Mouse (Mus musculus): ENCODE data around the gene Cers6.

The Cers6 gene

GRCm38 (mm10) chr2:69115921-69116320 lies 254.7 kb downstream of the Cers6 start:
- DNase-seq (ENCODE audit: low spot score), result no peak

- no peak for DNase-seq (ENCODE audit: low spot score)
Observed at GRCm38 (mm10) chr2:69116767-69117166, 255.5 kb downstream of the Cers6 start.

DNA sequence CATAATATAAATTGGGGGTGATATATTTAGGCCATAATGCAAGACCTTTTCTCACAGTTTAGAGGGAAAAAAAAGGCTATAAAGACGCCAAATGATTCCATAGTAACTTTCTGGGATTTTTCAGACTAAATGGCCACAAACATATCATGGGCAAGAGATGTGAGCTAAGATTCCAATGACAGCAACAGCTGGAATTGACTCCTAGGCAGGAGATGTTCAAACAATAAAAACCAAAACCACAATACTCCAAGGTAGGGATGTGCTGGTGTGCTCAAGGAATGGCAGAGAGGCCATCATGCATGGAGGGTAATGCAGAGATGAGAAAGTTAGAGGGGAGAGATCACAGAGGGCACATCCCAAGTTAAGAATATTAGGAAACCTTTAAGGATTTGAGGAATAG lies 257.8 kb downstream of the Cers6 start:
- no peak for DNase-seq (ENCODE audit: low spot score)

DNA sequence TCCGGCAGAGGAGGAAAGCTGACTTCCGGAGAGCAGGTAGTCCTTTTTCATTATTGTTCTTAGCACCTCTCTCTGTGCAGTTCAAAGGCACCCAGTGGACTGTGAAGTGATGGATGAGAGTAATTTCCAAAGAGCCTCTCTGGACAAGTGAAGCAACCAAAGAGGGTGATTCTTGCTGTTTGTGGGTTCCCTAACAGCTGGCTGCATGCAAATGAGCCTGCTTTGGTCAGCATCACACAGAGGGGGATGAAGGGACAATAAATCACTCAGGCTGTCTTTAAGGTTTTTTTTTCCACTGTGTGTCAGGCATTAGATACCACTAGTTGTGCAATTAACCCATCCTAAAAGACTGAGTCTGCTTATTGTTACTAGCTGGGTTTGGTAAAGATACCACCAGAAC lies 258.5 kb downstream of the Cers6 start:
- DNase-seq (ENCODE audit: low spot score), result no peak

DNA sequence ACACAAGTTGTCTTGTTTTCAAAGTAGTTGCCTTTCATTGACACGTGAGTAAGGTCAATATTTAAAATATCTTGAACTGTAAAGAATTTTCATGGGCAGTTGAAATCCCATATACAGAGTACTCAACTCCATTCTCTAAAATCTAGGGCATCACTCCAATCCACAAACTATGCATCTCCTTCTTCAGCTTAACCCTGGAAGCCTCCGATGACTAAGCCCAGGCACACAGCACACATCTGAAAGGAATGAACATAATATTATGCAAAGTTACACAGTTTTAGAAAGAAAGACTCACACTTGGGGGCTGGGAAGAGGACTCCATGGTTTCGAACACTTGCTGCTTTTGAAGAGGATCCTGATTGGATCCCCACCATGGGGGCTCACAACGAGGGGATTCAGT lies 260.4 kb downstream of the Cers6 start:
- DNase-seq (ENCODE audit: low spot score), result no peak

DNA sequence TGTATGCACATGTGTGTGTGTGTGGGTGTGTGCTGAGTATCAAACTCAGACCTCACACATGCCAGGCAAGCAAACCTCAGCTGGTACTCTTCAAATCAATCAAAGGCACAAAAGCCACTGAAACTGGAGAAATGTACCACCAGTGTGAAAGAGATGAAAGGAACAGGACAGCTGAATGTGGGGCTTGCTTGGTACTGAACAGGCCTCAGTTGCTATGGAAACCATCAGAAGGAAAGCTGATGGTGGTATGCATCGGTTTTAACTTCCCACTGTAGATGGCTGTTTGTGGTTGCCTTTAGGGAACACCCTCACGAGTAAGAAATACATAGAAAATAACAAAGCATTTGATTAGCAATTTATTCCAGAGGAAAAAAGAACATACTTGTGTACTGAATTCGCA lies 264.2 kb downstream of the Cers6 start:
- no peak for DNase-seq (ENCODE audit: low spot score)

DNA sequence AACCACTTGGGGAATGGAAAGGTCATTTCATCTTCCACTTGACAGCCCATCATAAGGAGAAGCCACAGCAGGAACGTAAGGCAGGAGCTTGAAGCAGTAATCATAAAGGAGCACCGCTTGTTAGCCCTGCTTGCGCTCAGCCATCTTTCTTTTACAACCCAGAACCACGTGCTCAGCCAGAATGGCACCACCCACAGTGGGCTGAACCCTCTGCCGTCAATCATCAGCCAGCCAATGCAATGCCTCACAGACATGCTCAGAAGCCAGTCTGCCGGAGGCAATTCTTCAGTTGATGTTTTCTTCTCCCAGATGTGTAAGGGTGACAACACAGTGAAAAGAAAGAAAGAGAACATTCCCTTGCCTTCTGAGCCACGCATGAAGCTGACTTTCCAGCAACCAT lies 267.1 kb downstream of the Cers6 start:
- DNase-seq (ENCODE audit: low spot score), result no peak

DNA sequence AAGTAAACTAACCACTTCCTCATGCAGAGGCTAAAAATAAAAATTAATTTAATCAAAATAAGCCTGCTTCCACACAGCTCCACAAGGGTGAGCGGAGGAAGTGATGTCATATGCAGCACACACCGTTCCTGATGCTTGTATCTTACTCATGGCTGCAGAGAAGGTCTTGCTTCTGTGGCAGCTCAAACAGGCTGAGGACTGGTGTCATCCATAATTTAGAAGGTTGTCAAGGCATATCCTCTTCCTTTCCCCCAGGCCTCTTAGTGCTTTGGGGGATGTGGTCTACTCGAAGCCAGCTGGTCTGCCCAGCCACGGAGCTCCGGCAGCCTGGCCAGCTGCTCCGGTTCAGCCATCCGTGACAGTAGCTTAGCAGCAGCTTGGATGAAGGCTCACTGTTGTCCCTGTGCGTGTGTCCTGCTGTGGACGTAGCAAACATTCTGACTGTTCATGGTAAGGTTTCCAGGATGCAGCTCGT lies 267.7 kb downstream of the Cers6 start:
- DNase-seq (ENCODE audit: low spot score), result no peak

DNA sequence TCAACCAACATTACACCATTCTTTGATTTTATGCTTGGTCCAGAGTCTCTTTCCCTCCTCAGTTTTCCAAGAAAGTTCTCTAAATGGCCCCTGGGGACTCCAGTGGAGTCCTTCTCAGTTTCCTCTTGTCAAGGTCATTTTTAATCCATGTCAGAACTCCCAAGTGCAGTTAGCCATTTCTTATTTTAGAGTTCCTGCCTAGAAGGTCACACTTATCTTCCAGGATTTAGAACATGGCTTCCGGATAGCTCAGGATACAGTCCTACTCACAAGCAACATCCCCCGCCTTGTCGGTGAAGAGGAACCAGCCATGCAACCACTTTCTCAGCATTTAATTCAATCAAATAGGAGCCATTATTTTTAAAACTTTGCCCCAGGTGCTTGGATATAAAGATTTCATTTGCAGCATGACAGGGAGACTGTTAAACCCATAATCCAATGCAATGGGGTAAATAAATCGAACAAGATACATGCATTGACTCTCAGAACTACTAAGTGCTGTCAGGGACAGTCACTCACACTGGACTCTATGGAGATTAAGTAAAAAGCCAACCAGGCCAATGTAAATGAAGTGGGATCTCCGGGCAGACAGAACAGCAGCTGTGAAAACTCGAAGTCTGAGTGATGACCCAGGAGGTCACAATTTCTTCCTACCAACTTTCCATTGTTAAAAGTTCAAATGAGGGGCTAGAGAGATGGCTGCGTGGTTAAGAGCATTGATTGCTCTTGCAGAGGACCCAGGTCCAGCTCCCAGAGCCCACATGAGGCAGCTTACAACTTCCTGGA lies 268.4 kb downstream of the Cers6 start:
- no peak for DNase-seq (ENCODE audit: low spot score)

GRCm38 (mm10) chr2:69132046-69132445 lies 270.8 kb downstream of the Cers6 start:
- no peak for DNase-seq (ENCODE audit: low spot score)

GRCm38 (mm10) chr2:69132488-69133040 lies 271.3 kb downstream of the Cers6 start:
- DNase-seq (ENCODE audit: low spot score), result no peak

- no peak for DNase-seq (ENCODE audit: low spot score)
Observed at GRCm38 (mm10) chr2:69134186-69134585, 272.9 kb downstream of the Cers6 start.

DNA sequence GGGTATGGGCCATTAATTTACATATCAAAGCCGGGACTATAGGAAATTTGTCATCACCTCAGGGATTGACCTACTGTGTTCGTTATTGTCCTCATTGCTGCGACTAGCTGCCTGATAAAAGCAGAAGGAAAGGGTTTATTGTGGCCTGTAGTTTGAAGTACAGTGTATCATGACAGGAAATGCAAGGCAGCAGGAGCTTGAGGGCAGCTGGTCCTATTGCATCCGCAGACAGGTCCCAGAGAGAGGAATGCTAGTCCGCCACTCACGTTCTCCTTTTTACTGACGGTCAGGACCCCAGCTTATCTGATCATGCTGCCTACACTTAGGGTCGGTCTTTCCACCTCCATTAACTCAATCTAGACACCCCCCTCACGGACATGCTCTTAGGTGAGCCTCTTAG lies 273.7 kb downstream of the Cers6 start:
- DNase-seq (ENCODE audit: low spot score), result no peak

- no peak for DNase-seq (ENCODE audit: low spot score)
Observed at GRCm38 (mm10) chr2:69135661-69136576, 274.7 kb downstream of the Cers6 start, which contains the start of gene Nostrin. Gene Nostrin (plus strand): TSS chr2:69135800.

GRCm38 (mm10) chr2:69137406-69138084 lies 276.3 kb downstream of the Cers6 start:
- no peak for DNase-seq (ENCODE audit: low spot score)

DNA sequence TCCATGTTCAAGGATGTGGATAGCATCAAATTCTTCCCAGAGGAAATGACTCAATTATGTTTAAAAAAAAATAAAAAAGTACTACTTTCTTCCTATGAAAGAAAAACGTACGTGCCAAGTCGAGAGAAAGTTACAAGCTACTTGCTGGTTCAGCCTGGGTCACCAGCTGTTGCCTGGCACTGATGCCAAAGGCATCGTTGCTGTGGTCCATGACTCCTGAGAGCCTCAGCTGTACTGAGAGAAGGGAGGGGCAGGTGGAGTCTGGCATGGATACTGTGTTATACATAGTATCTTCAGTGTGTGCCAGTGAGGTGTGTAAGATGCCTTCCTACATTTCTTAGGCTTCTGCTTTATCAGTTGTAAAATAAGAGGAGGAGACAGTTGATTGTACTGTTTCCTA lies 277.5 kb downstream of the Cers6 start:
- DNase-seq (ENCODE audit: low spot score), result no peak

DNA sequence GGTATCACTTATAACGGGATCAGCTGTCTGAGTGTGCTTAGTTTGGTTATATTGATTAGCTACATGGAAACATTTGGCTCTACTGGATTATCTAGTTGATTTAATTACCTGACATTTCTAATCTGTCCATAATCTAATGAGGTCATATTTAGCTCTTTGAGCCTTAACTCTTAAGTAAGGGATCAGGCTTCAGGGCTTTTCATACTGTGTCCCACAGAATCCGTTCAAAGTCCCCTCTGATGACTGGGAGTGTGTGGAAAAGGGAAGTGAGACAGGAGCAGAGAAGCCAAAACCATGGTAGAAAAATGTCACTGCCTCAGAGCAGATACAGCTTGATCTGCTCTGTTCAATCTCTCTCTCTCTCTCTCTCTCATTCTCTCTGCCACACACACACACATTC lies 279.0 kb downstream of the Cers6 start:
- no peak for DNase-seq (ENCODE audit: low spot score)

- no peak for DNase-seq (ENCODE audit: low spot score)
Observed at GRCm38 (mm10) chr2:69140816-69141215, 279.6 kb downstream of the Cers6 start.

DNA sequence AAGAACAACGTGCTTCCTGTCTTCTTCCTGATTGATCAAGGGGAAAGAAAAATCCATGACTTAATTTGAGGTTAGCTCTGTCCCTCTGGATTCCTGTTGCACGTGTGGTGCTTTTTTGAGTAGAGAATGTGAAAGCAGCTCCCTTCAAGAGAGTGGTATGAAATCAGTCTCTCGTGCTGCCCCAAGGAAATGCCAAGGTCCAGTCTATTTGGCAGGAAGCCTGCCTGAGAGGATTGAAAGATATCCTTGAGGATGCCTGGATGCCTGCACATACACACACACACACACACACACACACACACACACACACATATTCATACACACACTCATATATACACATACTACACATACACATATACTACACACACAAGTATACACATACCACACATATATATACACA lies 287.4 kb downstream of the Cers6 start:
- DNase-seq (ENCODE audit: low spot score), result no peak

GRCm38 (mm10) chr2:69149154-69149553 lies 287.9 kb downstream of the Cers6 start:
- DNase-seq (ENCODE audit: low spot score), result no peak

GRCm38 (mm10) chr2:69150841-69151240 lies 289.6 kb downstream of the Cers6 start:
- no peak for DNase-seq (ENCODE audit: low spot score)

- DNase-seq (ENCODE audit: low spot score), result no peak
Observed at GRCm38 (mm10) chr2:69155861-69156260, 294.6 kb downstream of the Cers6 start.
